Mouse (Mus musculus) embryonic fibroblast, embryonic 13.5 days (primary cell): ENCODE measurements at regions not wholly inside any gene's neighbourhood (a gene's known extent, or its start where the extent isn't known, plus 50 kb on each side); places are given as distances from the start of the nearest gene placed in this dataset.

Experiments
- CTCF ChIP-seq: IDR thresholded peaks from 2 replicates; pipeline ENCODE4 v1.5.1; 2011; ENCODE audit warnings: mild to moderate bottlenecking, control low read depth, low read length, moderate library complexity, borderline replicate concordance; ENCODE audit not compliant: insufficient read depth
- POLR2A ChIP-seq: IDR thresholded peaks from 2 replicates; pipeline ENCODE4 v1.6.1; 2011; ENCODE audit warnings: low read depth, mild to moderate bottlenecking, control low read depth, low read length, moderate library complexity

DNA sequence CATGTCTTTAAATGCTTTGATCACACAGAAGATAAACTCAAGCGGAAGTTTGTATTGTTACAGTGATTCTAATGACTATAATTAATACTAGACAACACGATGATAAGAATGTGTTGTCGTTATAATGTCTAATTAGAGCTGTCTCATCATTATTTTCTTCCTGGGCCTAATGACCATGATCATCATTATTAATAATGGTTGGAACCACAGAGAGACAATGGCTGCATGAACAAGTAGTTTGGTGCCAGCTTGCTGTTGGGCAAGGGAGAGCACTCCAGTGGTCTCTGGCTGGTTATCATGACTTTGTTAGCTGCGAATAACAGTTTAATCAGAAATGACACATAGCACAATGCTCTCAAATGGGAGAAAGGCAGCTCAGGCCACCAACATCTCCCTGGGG is 296.4 kb downstream of the Pdcd6ip start:
- TF ChIP-seq CTCF (no peak), POLR2A (no peak)
